Mouse (Mus musculus): Measurements from ENCODE around the gene Cdh22.

DNA sequence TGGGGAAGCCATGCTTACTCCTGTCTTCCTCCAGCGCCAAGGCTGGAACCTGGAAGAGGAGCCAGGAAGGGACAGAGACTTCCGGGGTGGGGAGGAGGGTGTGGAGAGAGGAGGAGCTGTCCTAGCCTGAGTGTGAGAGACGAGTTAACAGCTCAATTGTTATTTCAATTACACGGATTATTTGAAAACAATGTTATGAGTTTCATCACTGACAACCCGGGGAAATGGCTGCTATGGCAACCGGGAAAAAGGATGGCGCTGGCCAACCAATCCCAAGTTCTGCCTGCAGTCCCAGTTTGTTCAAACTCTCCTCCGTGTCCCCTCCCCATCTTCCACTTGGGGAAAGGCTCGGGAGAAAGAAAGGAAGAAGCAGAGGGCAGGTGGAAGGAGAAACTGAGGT, 12.7 kb downstream of the Cdh22 start:
- TF ChIP-seq CTCF (IDR thresholded peaks at IDR 0.05; ENCODE audit: low read depth), result no peak
- no peak for TF ChIP-seq EP300 (optimal IDR thresholded peaks at IDR 0.05)
